Mouse (Mus musculus): ENCODE measurements around the gene R3hdm2.

R3hdm2 gene

DNA sequence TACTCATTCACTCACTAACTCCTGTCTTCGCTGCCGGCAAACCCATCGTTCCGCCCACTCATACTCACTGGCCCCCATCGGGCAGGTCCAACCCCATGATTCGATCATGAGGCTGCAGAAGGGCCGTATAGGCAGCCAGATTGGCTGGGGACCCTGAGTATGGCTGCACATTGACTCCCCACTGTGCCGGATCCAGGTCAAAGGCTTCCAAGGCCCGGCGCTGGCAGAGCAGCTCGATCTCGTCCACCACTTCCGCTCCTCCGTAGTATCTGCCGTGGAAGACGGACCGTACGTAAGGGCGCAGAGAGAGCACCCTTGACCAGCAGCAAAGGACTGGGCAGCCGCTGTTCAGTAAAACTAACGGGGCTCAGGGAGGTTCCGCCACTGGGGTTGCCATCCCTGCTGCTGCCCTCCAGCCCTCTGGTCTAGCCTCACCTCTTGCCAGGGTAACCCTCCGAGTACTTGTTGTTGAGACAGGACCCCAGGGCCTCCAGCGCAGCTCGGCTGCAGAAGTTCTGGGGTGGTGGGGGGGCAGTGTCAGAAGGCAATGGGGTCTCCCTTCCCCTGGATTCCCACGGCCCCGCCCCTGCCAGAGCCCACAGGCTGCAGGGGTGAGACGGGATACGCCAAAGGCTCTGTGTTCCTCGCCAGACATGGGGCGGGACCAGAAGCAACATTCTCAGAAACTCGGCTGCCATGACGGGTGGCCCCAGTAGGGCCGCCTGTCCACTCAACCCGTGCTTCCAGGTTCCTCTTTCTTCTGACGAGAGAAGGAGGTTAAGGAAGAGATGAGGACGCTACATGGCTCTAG, 140.0 kb downstream of the R3hdm2 start:
- no peak for DNase-seq

DNA sequence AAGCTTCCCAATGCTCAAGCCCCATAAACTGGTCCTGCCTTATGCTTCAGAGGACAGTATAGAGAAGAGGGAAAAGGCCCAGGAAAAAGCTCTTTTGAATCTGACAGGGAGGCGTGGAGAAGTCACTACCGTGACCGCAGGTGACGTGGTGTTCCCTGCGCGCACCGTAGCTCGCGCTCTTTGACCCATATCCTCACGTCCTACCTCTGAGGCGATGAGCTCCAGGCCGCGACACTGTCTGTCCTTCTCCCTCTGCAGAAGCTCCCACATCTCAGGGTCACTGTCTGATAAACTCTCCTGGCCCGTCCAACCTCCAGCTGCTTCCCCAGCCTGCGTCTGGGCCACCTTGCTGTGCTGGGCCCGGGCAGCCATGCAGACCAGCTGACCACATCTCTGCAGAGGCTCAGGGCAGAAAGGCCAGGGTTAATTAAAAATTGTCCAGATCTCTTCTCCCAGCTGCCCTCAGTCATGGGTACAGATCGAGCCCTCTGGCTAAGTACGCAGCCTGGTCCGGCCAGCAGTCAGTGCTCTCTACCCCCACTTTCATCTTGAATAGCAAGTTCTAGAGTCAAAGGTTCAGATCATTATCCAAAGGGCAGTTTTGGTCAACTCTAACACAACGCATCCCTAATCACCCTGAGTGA, 140.7 kb downstream of the R3hdm2 start:
- DNase-seq: no peak

DNA sequence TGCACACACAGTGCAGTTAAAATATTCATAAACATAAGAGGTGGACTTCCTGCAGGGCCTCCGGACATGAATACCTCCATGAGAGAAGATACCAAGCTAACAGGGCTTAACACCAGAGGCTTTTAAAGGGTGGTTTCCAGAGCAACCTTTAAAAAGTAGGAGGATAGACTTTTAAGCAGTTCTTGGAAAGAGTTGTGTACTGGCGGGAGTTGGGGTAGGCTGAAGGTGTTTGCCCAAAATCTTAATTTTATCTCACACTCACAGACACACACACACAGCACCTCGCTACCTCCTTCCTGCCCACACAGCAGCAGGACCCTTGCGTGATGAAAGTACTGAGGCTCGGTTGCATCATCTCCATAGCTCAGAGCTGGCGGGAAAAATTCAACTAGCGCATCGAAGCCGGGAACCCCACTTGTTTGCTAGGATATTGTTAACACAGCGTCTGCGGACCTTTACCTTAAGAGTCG, 141.5 kb downstream of the R3hdm2 start:
- DNase-seq: no peak

DNA sequence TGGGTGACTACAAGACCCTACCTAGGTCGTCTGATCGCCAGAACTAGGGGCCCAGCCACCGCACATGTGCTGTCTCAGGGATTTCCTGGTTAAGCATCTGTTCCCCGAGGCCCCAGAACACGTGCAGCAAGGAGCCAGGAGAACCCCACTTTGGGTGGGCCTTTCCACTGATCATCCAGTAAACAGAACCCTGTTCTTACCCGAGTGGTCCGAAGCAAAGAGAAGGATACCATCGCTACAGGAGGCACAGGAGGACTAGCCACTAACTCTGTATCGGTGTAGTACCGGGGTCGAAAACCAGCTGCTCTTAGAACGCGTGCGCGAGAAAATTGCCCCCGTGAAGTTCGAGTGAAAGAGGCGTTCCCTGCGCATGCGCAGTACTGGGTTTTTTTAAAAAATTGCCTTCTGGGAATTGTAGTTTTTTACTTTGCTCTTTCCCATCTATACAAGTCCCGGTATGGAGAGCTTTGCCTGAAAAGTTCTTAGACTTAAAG, 142.0 kb downstream of the R3hdm2 start, which contains the start of gene Shmt2:
Gene Shmt2 (minus strand): TSS at position 357 of the 494 bp plus-strand sequence.
- DNase-seq: peak; percentile 89

DNA sequence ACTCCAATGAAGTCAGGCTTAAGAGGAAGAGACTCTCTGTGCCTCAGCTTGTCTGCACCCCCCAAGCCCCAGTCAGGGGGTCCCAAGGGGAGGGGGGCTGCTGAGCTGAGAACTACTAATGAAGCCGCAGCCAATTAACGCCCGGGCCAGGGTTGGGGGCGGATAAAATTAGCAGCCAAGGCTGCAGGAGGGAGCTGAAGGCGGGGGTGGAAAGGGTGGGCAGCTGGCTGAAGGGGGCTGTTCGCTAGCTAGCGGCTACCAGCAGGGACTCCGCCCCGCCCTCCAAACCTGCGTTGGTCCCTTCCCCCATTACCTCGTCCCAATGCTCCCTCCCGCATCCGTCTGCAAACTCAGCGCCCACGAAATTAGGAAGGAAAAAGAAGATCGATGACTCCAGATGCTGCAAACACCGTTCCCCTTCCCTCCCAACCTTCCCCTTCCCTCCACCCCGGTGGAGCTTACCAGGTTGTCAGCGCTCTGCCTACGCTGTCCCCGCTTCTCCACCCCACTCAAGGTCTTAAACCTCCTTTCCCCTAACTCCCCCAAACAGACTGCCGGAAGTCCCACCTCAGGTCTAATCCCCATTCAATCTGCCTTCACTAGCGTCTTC, 144.6 kb downstream of the R3hdm2 start:
- no peak for DNase-seq

DNA sequence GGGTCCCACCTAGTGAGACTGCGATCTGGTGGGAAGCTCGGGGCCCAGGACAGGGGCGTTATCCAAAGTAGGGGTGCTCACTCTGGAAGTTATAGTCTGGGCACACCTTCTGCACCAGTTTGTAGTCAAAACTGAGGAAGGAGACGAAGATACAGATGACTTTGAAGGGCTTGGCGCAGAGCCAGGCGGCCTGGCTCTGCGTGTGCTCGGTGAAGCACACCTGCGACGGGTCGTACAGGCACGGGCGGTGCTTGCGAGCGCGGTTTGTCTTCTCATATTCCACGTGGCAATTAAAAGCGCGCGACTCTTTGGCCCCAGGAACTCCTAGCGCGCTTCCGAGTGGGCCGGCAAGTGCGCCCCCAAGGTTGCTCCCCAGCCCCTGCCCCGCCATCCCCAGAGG, 145.9 kb downstream of the R3hdm2 start:
- no peak for DNase-seq

DNA sequence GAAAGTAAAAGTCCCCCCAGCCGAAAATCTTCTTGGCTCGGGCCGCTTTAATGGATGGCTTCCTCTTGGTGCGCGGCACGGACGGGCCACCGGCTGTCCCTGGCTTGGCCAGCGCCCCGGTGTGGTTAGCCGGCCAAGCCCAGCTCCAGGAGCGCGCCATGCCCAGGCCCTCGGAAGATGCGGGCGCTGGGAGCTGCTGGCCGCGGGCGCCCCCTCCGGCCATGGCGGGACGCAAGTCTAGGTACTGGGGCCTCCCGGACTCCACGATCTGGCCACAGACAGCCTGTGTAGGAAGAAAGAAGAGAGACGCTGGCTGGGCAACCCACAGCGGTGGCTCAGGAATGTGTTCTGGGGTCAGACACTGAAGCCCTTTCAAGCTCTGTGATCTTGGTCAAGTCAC, 146.6 kb downstream of the R3hdm2 start:
- no peak for DNase-seq

DNA sequence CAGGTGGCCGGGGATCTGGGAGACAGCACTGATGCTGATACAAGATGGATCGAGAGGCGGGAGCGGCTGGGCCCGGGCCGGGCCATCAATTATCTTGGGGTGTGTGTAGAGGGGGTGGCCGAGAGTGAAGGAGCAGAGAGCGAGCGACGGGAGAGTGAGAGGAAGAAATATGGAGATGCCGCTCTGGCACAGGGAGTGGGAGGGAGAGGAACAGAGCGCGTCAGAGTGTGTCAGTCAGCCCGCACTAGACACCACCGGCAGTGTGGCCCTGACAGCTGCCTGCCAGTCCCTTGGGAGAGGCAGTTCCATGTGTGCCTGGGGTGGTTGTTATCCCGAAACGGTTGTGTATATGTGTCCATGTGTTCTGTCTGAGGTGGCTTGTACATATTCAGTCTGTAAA, 147.4 kb downstream of the R3hdm2 start:
- DNase-seq: no peak

DNA sequence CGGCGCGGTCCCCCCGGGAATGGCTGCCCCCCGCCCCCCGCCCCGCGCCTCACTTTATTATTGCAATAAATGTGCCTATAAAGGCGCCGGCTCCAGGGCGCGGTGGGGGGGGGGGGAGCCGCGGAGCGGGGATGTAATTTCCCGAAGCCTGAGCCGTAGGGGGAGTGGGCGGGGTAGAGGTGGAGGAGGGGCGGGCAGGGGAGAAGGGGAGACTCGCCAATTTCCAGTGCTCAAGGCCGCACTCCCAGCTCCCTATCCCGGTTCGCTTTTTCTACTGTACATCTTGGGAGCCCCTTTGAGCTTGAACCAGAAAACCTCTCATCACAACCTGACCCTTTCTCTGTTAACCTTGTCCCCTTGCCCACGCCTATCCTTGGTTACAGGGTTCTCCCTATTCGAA, 150.8 kb downstream of the R3hdm2 start:
- no peak for DNase-seq

DNA sequence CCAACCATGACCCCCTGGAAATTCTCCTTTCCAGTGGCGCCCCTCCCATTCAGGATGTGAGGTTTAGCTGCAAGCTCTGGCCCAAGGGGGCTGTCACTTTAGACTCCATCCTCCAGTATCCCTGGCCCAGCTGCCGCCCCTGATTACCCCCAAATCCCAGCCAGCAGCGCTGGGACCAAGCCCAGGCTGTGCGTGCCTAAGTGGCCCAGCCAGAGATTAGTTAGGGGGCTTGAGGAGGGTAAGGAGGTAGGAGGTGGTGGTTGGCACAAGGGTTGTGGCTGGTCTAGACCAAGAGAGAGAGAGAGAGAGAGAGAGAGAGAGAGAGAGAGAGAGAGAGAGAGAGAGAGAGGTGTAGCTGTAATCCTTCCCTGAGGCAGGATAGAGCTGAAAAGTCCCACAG, 151.4 kb downstream of the R3hdm2 start:
- DNase-seq: no peak

DNA sequence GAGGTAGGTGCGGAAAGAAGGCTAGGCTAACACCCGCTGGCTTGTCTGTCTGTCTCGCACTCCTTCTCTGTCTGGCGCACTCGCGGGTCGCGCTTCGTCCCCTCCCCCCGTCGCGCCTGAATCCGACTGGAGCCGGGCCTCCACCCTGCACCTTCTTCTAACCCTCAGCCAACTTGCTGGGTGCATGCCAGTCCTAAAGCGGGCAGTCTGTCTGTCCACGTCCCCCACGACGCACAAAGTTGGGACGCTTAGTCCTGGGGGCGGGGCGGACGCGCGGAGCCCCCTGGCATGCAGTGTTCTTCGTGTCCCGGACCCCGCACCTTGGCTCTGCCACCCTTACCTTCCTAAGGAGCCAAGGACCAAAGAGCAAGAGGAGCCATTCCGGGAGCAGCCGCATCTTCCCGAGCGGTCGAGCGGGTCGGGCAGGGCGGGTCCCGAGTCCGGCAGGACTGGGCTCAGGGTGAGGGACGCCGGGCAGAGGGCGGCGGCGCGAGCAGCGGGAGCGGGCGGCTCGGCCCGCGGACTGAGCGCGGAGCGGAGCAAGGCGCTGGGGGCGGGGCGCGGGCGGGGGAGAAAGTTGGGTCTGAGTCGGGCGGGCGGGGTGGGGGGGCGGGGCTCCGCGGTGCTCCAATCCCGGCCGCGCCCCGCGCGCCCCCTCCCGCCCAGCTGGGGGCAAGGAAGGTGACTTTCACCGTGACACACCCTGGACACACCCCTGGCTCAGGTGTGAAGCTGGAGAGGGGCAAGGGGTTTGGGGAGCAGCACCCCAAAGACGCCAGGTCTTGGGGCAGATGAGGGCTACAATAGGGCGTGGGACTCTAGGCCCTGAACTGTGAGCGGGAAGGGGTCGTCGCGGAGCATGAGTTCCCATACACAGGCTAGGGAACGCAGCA, 154.2 kb downstream of the R3hdm2 start, which contains the start of gene Nxph4:
Gene Nxph4 (minus strand): TSS at position 524 of the 893 bp plus-strand sequence.
- no peak for DNase-seq

DNA sequence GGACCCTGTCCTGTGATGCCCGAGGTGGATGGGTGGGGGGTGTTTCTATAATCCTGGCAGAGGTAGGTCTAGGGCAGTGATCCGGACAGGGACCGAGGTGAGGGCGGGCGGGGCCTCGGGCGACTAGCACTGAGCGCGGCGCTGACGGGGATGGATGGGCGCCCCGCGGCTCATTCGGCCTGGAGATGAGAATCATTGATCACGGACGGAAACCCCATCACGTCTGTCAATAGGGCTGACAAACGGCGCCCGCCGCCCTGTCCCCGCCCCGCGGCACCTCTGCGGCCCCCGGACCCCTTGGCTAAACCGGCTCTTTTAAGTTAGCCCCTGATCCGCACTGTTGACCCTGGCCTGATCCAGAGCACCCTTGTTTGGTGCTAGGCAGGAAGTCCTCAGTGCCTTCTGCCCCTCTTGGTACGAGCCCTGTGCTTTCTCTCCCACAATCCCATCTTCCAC, 154.8 kb downstream of the R3hdm2 start:
- no peak for DNase-seq

DNA sequence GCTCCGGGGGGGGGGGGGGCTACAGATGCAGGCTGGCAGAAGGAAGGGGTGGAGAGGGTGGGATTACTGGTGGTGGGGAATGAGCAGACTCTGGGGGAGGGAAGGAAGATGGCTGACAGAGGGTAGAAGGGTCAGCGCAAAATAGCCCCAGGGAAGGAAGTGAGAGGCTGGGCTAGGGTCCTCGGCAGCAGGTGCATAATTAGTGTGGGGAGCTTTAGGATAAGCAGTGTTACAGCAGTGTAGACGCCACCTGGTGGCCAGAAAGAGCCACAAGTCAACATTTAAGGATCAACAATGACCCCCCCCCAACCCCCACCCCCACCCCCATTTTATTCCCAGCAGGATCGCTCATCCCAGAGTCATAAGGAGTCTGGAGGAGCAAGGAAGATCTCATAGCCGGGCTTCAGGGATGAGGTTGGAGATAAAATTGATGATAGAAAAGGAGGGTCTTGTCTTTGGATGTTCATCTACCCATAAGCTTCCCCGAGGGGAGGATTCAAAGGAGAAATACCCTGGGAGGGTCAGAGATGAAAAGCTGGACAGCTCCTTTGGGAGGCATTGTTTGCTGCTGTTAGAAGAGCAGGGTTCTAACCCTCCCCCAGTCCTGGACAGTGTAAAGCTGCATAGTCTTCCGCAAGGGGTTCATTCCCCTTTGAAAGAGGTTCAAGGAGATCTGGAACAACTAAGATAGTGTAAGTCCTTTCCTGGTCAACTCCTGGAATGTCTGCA, 156.6 kb downstream of the R3hdm2 start:
- DNase-seq: peak; percentile 60

DNA sequence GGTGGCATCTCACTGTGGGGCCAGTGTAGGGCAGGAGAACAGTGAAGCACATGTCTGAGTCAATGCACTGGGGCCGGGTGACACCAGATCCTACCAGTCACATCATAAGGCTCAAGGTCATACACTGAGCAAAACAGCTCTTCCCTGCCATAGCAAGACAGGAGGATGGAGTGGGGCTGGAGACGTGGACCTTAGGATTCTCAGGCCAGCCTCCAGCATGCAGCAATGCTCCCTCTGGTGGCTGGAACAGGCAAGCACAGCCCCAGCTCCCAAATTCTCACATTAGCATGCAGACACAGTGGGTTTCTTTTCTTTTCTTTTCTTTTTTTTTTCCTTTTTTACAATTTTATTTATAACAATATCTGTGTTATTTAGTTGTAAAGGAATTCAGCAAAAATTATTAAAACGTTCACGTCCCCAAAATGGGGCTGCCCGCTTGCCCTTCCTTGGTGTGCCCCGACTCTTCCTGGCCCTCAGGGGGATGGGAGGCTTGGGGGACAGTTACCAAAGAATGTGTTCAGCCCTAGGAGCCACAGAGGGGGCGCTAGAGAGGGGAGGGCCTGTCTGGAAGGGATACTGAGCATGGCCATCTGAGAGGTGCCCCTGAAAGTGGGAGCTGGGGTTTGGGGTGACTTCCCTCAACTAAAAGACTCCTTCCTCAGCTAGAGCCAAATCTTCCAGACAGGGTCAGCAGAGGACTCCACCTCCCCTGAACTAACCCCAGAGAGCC, 157.9 kb downstream of the R3hdm2 start:
- DNase-seq: peak; percentile 83

DNA sequence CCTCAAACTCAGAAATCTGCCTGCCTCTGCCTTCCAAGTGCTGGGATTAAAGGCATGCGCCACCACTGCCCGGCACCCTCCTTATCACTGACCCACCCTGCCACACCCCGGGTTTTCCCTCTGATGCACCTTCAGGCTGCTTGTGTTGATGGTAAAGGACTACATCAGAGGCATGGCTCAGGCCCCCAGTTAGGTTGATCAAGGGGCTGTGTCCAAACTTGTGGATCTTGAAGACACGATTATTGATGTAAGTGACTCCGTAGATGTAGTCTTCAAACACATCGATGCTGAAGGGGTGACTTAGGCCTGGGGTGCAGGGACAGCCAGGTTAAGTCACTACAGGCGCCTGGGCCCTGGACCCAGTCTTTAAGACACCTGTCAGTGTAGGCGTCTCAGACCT, 161.4 kb downstream of the R3hdm2 start:
- no peak for DNase-seq

DNA sequence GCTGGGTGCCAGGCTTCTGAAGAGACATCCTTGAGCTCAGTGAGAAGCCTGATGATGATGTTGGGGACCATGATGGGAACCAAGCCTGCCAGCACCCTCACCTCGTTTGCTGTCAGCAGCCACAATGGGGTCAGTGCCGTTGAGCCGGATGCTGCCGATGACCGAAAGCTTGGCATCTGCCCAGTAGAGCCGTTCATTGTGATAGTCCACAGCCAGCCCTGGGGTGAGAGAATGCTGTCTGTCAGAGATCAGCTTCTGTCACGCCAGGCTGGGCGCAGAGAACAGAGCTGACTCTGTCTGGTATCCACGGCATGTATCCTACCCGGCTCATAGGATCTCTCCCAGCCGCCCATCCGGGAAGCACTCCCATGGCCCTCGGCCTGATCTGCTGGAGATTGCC, 162.0 kb downstream of the R3hdm2 start:
- no peak for DNase-seq

DNA sequence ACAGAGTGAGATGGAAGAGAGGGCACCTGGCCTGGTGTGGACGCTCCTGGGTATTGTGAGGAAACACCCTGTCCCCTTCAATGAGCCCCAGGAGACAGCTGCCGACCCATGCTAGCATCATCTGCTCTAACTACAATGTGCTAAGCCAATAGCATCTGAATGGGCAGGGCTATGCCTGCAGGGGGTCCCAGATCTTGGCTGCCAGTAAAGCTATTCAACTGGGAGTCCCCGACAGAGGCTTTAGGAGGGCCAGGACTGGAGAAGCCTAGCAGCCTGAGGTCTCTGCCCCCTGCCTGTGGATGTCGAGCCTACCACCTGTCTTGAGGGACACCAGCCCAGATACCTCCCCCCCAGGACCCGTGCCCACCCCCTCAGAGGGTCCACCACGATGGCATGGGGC, 162.6 kb downstream of the R3hdm2 start:
- no peak for DNase-seq

DNA sequence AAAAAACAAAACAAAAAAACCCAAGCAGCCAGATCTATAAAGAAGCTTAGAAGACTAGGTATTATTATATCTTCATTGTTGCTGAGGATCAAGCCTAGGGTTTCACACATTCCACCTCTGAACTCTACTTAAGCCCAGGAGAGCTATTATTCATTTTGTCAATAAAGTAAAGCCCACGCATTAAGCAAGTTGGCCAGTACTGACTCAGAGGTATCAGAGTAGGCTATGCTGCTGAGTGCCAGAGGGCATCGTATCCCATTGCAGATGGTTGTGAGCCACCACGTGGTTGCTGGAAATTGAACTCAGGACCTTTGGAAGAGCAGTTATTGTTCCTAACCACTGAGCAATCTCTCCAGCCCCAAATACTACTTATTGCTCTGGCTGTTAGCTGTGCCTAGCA, 163.8 kb downstream of the R3hdm2 start:
- no peak for DNase-seq

DNA sequence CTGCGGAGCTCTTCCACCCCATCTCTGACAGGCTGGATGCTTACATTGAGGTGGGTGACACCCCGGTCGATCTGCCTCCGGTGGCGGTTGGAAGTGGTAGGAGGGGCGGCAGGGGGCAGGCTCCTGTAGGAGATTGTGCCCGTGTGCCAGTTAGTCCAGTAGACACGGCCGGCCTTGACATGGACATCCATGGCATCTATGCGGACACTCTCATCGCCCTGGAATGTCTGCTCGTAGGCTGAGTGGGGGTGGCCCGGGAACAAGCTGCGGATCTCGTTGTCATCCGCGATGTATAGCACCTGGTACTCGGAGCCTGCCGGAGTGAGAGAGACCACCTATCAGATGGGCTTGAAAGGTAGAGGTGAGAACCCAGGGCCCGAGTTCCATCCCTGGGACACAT, 164.2 kb downstream of the R3hdm2 start:
- no peak for DNase-seq

DNA sequence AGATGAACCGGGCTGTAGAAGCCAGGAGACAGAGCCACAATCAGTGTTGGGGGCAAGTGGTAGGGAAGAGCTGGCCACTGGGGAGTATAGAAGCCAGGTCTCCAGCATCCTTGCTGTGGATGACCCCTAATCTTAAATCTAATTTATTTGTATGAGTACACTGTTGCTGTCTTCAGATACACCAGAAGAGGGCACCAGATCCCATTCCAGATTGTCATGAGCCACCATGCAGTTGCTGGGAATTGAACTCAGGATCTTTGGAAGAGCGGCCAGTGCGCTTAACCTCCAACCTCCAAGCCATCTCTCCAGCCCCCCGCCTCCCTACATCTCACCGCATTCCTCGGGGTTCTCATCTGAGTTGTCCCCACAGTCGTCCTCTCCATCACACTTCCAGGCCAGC, 166.4 kb downstream of the R3hdm2 start:
- no peak for DNase-seq

DNA sequence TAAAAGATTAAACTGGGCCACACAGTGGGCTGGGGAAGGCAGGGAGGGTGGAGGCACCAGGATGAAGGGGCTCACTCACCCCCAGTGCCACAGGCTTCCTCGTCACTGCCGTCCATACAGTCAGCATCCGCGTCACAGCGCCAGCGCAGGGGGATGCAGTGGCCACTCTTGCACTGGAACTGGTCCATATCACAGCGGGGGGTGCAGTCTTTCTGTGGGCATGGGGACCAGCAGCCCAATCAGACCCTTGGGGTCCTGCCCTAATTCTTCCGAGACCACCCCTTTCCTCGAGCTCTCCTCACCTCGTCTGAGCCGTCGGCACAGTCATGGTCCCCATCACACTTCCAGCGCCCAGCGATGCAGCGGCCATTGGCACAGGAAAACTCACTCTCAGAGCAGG, 168.1 kb downstream of the R3hdm2 start:
- no peak for DNase-seq
